Mouse (Mus musculus) liver, adult 2 months (tissue): ENCODE measurements around the gene Cep112. TPM values are rescaled to one million over a fixed set of nuclear protein-coding genes. Genes with fewer than 3 reads are reported as not detected.

Experiments used
- DNase-seq: peaks from one replicate; pipeline ENCODE4 v3.0.0-alpha.2; 2011; ENCODE audit warnings: low read depth, low spot score; ENCODE audit errors: extremely low read depth
- H3K27ac ChIP-seq: fragments of 200-500 bp; replicated peaks from 2 replicates; pipeline ENCODE4 v1.5.1; 2012; ENCODE audit warnings: low read depth, mild to moderate bottlenecking, control low read depth, inconsistent platforms, low read length; ENCODE audit not compliant: insufficient read depth
- H3K27me3 ChIP-seq: fragments of 200-500 bp; 2 replicates; pipeline ENCODE4 v1.6.1; 2012; ENCODE audit warnings: mild to moderate bottlenecking, moderate library complexity, low read length, inconsistent platforms; ENCODE audit not compliant: control insufficient read depth, insufficient read depth
- H3K36me3 ChIP-seq: fragments of 200-500 bp; 2 replicates; pipeline ENCODE4 v1.6.1; 2012; ENCODE audit warnings: low read length, inconsistent platforms; ENCODE audit not compliant: control insufficient read depth, insufficient read depth
- H3K4me1 ChIP-seq: fragments of 200-500 bp; 2 replicates; pipeline ENCODE4 v1.6.1; 2011; ENCODE audit warnings: low read length; ENCODE audit not compliant: control insufficient read depth, insufficient read depth
- H3K4me3 ChIP-seq: fragments of 200-500 bp; 2 replicates; pipeline ENCODE4 v1.5.1; 2011; ENCODE audit warnings: low read depth, mild to moderate bottlenecking, control low read depth, low read length, moderate library complexity; ENCODE audit not compliant: insufficient read depth
- H3K79me2 ChIP-seq: fragments of 200-500 bp; 2 replicates; pipeline ENCODE4 v1.6.1; 2012; ENCODE audit warnings: inconsistent platforms, mild to moderate bottlenecking, low read length, moderate library complexity; ENCODE audit not compliant: control insufficient read depth, insufficient read depth
- H3K9ac ChIP-seq: fragments of 200-500 bp; 2 replicates; pipeline ENCODE4 v1.6.1; 2012; ENCODE audit warnings: low read depth, mild to moderate bottlenecking, control low read depth, inconsistent platforms, low read length
- CTCF ChIP-seq: fragments of 200-500 bp; IDR thresholded peaks from 2 replicates; pipeline ENCODE4 v1.5.1; 2011; ENCODE audit warnings: low read depth, low read length, control low read depth
- POLR2A ChIP-seq: fragments of 200-500 bp; IDR thresholded peaks from 2 replicates; pipeline ENCODE4 v1.6.1; 2011; ENCODE audit warnings: low read length, control low read depth; ENCODE audit not compliant: insufficient read depth; ENCODE audit errors: extremely low read depth
- WGBS: fragments of 180-500 bp; shearing (Covaris S2); methylation state at CpG from one replicate; pipeline ENCODE4 v1.1.7; 2018; 5-methylcytosine and 5-hydroxymethylcytosine counted together
- polyA plus RNA-seq: library from polyadenylated mRNA; depleted of rRNA; stranded (reverse); fragments of >200 nt; gene quantifications from 2 replicates; pipeline ENCODE4 v1.2.3, GENCODE M21; 2012
- total RNA-seq: library from RNA; depleted of rRNA; stranded (reverse); fragments of >200 nt; gene quantifications from 2 replicates; pipeline ENCODE4 v1.2.3, GENCODE M21; 2014

Gene Cep112
- total and polyA plus RNA-seq, 2 experiments = 0.21 to 0.65 TPM

GRCm38 (mm10) chr11:108822257-108822656 lies 397.3 kb downstream of the Cep112 start:
- Histone ChIP-seq H3K9ac (no peak overlapping the region), H3K27ac (no peak overlapping the region), H3K79me2 (no peaks in the 10 kb centered on the region), H3K4me1 (no peaks in the 10 kb centered on the region), H3K36me3 (no peaks in the 10 kb centered on the region), H3K4me3 (no peak overlapping the region), H3K27me3 (no peaks in the 10 kb centered on the region)
- TF ChIP-seq POLR2A = no peak
- TF ChIP-seq CTCF = no peak
- whole genome bisulfite sequencing = 87% methylated on average over 7 of the region's 7 CpGs
- DNase-seq = no peak

GRCm38 (mm10) chr11:108827321-108827720 lies 402.3 kb downstream of the Cep112 start:
- TF ChIP-seq POLR2A = no peak
- no peak for TF ChIP-seq CTCF
- no peak overlapping the region for H3K4me3 ChIP-seq

GRCm38 (mm10) chr11:108828374-108829025 lies 403.5 kb downstream of the Cep112 start:
- H3K9ac ChIP-seq = no peak overlapping the region
- 35% methylated on average over 4 of the region's 4 CpGs for WGBS
- peak; percentile 99 for DNase-seq
- TF ChIP-seq CTCF (no peak), POLR2A (no peak)
- H3K79me2 ChIP-seq = no peaks in the 10 kb centered on the region
- H3K27ac ChIP-seq = no peak overlapping the region
- H3K27me3 ChIP-seq = no peaks in the 10 kb centered on the region
- H3K4me3 ChIP-seq = no peak overlapping the region
- H3K4me1 ChIP-seq = peaks cover 3% of the 10 kb centered on the region
- no peaks in the 10 kb centered on the region for H3K36me3 ChIP-seq

More at GRCm38 (mm10) chr11:108827321-108827720, 402.3 kb downstream of the Cep112 start:
- Histone ChIP-seq H3K27me3 (no peaks in the 10 kb centered on the region), H3K27ac (no peak overlapping the region), H3K36me3 (no peaks in the 10 kb centered on the region), H3K9ac (no peak overlapping the region), H3K4me1 (peaks cover 3% of the 10 kb centered on the region), H3K79me2 (no peaks in the 10 kb centered on the region)
- peak; percentile 74 for DNase-seq

- H3K4me3 ChIP-seq = no peak overlapping the region
- no peak overlapping the region for H3K27ac ChIP-seq
- H3K36me3 ChIP-seq = no peaks in the 10 kb centered on the region
- no peak overlapping the region for H3K9ac ChIP-seq
- 96% methylated on average over 4 of the region's 4 CpGs for WGBS
- no peaks in the 10 kb centered on the region for H3K27me3 ChIP-seq
- DNase-seq = no peak
- no peaks in the 10 kb centered on the region for H3K79me2 ChIP-seq
- H3K4me1 ChIP-seq = no peaks in the 10 kb centered on the region
- TF ChIP-seq CTCF (no peak), POLR2A (no peak)
Observed at GRCm38 (mm10) chr11:108836706-108837105, 411.7 kb downstream of the Cep112 start.

GRCm38 (mm10) chr11:108840195-108840594 lies 415.2 kb downstream of the Cep112 start:
- no peak for DNase-seq
- Histone ChIP-seq H3K36me3 (no peaks in the 10 kb centered on the region), H3K27ac (no peak overlapping the region), H3K4me3 (no peak overlapping the region), H3K79me2 (no peaks in the 10 kb centered on the region), H3K27me3 (no peaks in the 10 kb centered on the region), H3K4me1 (no peaks in the 10 kb centered on the region), H3K9ac (no peak overlapping the region)
- 73% methylated on average over 3 of the region's 3 CpGs for WGBS
- TF ChIP-seq CTCF (no peak), POLR2A (no peak)

GRCm38 (mm10) chr11:108842765-108843164 lies 417.8 kb downstream of the Cep112 start:
- H3K4me3 ChIP-seq = no peak overlapping the region
- H3K27ac ChIP-seq = no peak overlapping the region
- peaks cover 5% of the 10 kb centered on the region; the same call in 1 of the 2 replicates for H3K4me1 ChIP-seq
- no peaks in the 10 kb centered on the region for H3K79me2 ChIP-seq
- H3K27me3 ChIP-seq = no peaks in the 10 kb centered on the region
- DNase-seq = peak; percentile 53
- TF ChIP-seq POLR2A (no peak), CTCF (no peak)
- no peak overlapping the region for H3K9ac ChIP-seq
- WGBS = 23% methylated on average over 2 of the region's 2 CpGs
- H3K36me3 ChIP-seq = no peaks in the 10 kb centered on the region
